Mouse (Mus musculus) telencephalon, adult 2 months (tissue): ENCODE results near the gene Fbxl15.

Source experiments
- DNase-seq: peaks from one replicate; pipeline ENCODE4 v3.0.0-alpha.2; 2011; ENCODE audit warnings: low read depth, low spot score

Fbxl15 gene

DNA sequence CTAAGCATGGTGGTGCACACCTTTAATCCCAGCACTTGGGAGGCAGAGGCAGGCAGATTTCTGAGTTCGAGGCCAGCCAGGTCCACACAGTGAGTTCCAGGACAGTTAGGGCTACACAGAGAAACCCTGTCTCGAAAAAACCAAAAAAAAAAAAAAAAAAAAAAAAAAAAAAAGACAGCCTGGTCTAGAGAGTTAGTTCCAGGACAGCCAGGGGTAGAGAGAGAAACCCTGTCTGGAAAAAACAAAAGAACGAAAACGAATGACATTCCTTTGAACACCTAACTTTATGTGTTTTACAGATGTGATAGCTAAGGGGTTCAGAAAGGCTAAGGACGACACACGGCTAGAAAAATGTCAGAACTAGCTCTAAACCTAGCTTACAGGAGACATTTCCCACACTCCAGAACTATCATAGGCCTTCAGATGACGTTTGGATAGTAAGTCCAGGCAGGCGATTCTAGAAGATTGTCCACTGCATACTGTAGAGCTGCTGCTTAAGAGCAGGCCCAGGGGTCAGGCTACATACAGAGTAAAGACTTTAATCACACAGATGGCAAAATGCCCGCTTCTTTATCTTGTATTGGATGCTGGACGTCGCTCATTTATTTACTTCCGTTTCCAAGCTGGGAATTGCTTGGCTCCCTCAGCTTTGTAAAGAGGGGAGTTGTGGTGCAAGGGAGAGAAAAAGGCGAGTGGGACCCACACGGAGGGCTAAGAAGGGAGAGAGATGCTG is 20.1 kb downstream of the Fbxl15 start:
- DNase-seq: no peak

DNA sequence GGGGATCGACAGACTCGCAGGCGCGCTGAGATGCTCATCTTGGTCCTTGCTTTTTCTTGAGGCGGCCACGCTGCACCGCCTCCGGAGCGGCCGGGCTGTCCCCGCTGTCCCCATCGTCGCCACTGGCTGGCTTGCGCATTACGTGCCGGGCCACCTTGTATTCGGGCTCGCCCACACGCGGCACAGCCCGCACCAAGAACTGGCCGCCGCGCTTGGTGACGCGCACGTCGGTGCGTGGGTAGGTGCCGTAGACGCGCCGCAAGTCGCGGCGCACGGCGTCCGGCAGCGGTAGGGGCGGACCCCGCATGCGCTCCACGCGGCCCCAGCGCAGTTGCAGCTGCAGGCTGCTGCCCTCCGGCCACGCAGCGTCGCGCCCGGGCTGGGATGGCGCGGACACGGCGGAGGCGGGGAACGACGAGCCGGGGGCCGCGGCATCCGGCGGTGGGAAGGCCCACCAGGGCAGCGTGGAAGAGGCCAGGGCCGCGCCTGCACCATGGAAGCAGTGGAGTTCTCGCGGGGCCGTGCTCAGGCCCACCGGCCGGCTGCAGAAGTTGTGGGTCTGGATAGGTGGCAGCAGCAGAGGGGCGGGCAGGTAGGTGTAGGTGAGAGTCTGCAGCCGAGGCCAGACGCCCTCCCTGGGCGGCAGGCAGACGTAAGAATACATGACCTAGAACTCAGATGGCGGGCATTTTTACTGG is 20.9 kb downstream of the Fbxl15 start:
- DNase-seq: peak; percentile 93

DNA sequence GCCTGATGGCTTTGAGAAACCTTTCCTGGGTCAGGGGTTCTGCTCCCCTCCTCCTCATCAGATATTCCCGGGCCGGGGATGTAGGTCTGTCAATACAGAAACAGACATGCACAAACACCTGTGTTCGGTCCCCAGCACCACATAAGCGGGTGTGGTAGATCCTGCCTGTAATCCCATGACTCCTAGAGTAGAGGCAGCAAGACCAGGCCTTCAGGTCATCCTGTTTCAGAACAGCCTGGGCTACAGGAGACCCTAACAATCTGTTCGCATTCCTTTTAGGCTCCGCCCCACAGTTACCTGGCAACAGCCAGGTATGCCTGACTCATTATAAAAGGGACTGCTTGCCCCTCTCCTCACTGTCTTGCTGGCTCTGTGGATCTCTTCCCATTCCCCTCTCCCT is 21.6 kb downstream of the Fbxl15 start:
- no peak for DNase-seq

DNA sequence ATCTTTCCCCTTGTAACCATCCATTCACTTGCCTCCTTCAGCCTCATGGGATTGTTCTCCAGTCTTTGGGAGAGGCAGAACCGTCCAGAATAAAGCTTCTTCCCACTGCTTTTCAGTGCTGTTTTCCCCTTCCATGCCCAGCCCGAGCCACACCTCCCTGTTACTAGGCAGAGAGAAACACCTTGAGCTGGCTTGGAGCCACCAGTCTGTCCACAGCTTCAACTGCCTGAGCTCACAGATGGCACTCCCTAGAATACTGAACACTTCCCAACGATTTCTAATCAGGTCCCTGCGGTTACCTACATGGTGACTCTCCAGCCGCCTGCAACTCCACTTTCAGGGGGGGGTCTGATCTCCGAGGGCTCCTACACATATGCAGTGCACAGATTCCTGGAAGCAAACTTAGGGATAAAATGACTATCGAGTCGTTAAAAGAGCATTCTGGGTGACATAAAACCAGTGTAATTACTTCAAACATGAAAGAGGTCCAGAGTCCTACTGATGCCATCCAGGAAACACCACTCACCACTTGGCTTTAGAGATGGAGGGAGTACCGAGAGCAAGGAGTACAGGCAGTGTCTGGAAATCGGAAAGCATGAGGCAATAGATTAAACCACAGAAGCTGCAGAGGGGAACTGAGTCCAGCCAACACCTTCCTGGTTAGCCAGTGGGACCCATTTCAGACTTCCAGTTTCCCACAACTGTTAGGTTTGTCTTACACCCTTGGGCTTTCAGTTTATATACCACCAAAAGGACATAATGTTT is 22.4 kb downstream of the Fbxl15 start, which contains the start of gene 2310034G01Rik:
TSS of gene 2310034G01Rik (minus strand) at position 135 of the 765 bp plus-strand sequence.
- no peak for DNase-seq

DNA sequence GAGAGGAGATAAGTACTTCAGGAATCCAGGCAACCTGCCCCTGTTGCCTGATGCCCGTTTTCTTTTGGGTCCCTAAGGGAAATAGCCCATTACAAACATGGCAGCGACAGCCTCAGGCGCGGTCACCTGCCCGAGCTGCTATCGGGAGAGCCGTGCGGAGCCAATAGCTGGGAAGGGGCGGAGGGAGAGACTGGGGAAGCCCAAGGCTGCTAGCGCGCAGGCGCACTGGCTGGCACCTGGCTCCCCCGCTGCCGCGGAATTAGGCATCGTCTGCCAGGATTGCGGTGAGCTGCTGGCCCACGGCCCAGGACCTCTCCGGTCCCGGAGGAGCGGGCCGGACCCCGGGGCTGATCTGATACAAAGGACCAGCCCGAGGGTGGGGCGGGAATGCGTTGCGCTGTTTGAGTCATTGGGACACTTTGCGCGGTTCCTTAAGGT is 28.7 kb downstream of the Fbxl15 start:
- DNase-seq: peak; percentile 88

DNA sequence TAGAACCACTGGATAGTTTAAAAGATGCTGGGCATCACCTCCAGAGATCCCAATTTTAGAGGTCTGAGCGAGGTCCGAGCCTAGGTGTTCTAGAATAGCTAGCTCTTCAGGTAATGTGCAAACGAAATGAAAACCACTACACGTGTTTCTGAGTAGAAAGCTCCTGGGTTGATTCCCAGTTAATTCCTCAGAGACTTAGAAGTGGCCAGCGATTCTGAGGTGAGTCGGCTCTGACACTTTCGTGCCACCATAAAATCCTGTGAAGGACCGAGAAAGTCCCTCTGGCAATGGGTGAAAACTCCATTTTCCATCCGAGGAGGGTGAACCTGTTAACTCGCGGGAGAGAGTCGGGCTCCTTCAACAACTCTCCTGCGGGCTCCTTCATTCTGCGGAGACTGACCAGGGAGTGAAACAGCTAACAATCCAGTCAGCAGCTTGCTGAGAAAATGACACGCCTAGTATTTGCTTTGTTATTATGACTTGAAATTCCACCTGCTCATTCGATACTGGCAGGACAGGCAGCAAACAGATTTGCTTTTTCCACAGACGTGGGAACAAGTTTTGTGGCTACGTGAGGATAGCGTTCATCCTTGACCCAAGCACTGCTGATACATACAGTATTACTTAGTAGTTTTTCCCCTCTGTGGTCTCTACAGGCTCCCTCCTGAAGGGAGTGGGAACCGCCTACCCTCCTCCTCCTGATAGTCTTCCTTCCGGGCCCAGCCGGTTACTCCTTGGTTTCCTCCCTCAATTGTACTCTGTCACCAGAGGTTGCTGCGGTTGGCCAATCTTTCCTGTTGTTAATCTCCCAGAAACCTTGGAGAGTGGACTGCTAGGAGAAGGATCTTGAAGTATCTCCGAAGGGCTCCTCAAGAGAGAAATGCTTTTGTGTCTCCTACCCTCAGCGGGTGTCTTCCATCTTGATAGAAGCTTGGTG is 29.6 kb downstream of the Fbxl15 start:
- DNase-seq: no peak

DNA sequence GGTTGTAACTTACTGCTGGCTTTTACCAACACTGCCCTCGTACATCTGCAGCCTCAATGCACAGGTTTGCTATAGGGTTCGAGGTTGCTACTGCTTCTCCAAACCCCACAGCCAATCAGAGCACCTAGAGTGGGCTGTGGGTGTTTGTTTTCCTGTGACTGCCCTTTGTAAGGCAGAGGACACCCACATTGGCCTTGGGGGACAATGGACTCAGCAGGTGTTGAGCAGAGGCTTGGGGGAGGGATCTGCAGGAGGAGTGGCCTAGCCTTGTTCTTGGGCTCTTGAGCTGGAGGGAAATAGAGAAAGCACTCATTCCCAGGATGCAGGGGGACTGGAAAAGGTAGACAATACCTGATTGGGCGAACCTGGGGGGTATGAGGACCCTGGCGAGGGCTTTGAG is 30.4 kb downstream of the Fbxl15 start:
- DNase-seq: no peak

DNA sequence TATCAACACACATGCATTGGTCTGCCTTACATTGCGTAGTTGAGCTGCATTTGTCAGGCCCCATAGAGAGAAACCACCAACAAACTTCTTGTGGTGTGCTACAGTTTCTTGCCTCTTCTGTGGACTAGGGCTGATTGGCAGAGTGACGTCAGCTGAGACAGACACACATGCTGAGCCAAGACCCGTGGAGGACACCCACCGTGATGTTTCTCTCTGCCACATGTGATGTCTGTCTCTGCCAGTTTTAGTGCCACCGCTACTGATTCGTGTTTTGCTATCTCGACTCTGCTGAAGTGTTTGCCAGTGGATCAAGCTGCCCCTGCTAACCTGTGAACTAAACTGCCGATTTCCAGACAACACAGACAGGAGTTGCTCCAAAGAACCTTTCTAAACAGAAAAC is 34.1 kb downstream of the Fbxl15 start:
- no peak for DNase-seq

DNA sequence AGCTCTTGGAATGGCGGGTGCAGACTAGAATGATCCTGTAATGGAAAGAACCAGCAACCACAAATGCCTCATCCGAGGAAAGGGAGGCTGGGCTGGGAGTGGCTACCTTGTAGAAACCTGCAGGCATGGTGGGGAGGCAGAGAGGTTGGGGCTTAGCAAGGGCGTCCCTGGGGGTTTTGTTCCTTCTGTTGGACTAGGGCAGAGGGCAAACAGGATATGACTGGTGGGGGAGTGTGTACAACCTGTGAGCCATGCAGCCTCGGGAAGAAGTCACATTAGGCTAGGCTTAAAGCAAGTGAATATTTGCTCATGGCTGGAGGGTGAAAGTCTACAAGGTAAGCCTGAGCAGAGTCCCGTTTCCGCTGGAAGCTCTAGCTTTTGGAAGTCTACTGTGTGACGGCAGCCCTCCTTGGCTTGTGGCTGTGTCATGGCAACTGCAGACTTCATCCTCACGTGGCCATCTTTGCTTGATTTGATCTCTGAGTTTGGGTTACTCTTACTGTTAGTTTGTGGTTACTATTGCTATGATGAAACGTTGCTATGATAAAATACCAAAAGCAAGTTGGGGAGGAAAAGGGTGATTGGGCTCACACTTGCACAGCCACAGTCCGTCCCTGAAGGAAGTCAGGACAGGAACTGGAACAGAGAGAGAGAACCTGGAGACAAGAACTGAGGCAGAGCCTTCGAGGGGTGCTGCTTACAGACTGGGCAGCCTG is 35.5 kb downstream of the Fbxl15 start:
- no peak for DNase-seq

DNA sequence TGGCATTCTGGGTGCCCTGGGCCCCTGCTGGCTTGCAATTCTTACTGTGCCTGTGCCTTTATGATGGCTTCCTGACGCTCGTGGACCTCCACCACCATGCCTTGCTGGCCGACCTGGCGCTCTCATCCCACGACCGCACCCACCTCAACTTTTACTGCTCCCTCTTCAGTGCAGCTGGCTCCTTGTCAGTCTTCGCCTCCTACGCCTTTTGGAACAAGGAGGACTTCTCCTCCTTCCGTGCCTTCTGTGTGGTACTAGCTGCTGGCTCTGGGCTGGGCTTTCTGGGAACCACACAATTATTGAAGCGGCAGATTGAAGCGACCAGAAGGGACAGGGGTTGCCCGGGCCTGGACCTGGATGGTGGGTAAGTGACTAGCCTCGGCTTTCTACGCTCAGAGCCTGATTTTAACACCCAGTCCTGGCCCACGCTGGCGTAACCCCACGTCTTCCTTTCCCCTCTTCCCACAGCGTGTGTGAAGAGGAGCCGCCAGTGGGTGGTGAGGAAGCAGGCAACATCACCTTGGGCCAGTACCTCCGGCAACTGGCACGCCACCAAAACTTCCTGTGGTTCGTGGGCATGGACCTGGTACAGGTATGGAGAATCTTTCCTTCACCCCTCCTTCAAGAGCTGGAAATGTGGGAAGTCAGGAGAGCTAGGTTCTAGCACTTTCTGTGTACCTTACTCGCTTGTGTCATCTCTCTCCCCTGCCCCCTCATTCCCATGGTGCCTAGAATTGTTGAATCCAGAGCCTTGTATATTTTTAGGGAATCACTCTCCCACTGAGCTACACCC is 40.0 kb downstream of the Fbxl15 start:
- DNase-seq: peak; percentile 78

DNA sequence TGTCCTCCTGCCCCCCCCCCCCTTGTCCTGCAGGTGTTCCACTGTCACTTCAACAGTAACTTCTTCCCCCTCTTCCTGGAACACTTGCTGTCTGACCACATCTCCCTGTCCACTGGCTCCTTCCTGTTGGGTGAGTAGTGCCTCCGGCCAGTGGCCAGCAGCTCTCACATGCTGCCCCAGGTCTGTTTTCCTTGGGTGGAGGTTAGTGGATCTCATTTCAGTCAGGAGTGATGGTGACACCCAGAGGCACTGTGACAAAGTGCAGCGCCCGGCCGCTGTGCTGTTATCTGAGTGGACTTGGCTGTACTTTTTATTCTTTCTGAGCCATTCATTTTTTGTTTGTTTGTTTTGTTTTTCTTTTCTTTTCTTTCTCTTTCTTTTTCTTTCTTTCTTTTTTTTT is 41.2 kb downstream of the Fbxl15 start:
- no peak for DNase-seq

DNA sequence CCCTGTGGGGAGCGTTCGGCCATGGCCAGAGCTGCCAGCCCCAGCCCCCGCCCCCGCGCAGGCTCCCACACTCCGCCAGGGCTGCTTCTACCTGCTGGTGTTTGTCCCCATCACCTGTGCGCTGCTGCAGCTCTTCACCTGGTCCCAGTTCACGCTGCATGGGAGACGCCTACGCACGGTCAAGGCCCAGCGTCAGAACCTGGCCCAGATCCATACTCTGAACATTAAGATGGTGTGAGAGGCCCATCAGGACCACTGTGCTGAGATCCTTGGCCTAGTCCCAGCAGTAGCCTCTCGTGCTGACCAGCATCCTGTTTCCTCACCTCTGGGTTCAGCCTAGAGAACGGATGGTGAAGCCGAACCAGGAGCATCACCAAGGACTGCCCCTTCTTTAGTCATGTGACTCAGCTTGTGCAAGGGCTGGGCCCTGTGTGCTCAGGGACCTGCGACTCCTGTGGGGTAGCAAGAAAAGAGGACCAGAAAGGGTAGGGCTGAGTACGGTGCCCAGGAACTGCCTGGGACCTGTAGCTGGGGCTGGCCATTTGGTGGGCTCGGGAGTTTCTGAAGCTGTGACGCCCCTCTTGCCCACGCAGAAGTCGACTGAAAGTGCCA is 46.6 kb downstream of the Fbxl15 start:
- no peak for DNase-seq

DNA sequence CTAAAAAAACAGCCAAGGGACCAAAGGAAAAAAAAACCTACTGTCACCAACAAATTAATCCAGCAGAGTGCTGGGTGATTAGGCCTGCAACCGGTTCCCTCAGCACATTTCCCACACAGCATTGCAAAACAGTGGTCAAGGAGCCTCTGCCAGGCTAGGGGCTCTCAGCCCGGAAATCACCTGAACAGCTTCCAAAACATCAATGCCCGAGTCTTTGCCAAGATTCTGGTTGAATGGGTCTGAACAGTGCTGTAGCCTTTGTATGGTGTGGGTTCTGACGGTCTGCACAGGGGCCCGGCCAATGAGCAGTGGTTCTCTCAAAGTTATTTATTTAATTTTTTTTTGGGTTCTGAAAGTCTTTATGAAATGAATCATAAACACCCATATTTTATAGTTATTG is 47.5 kb downstream of the Fbxl15 start:
- no peak for DNase-seq

DNA sequence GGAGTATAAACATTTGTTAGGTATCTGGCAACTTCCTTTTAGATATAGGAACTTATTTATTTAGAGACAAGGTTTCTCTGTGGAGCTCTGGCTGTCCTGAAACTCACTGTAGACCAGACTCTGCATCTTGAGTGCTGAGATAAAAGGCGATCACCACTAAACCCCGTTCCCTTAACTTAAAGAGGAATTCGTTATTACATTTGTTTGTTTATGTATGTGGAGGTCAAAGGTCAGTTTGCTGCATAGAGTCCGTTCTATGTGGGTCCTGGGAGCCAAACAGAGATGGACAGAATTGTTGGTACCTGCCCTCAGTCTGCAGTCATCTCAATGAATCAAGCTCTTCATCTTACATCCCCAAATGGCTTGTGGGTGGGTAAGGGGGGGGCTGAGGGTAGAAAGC is 47.9 kb downstream of the Fbxl15 start:
- no peak for DNase-seq
